Mouse (Mus musculus) layer of hippocampus, postnatal 25 days (tissue): ENCODE results near the gene Dusp1. TPM values are rescaled to one million over a fixed set of nuclear protein-coding genes. Genes with fewer than 3 reads are reported as not detected.

Source experiments
- DNase-seq, 2 experiments: peaks; one replicate each; pipeline ENCODE4 v3.0.0; 2022; ENCODE audit warnings: mixed read lengths in 2 of 2, low spot score in 1 of 2; ENCODE audit errors: extremely low spot score in 1 of 2
- total RNA-seq, 2 experiments: library from RNA; stranded (reverse); gene quantifications; 2 replicates each; pipeline ENCODE4 v1.2.3; 2021

The Dusp1 gene
- total RNA-seq, 2 experiments from 2014 or later: 14.7 to 18.3 TPM

DNA sequence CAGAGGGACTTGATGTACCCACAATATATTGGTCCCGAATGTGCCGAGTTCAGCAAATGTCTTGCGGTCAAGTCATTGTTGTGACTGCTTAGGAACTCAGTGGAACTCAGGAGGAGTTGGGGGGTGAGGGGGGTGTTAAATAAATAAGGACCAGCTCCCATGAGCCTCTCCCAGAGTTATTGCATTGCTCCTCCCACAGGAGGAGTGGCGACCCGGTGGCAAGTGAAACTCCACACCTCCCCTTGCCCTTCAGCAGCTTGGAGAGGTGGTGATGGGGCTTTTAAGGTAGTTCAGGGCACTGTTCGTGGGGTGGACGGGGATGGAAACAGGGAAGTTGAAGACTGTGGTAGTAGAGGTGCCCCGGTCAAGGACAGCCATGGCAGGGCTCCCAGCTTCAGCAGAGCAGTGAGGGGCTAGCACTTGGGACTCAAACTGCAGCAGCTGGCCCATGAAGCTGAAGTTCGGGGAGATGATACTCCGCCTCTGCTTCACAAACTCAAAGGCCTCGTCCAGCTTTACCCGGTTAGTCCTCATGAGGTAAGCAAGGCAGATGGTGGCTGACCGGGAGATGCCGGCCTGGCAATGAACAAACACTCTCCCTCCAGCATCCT lies 55.8 kb downstream of the Dusp1 start:
- no peak for DNase-seq

- DNase-seq: no peak
Observed at GRCm38 (mm10) chr17:26505181-26505581, 56.7 kb downstream of the Dusp1 start.

GRCm38 (mm10) chr17:26503981-26504671 lies 57.8 kb downstream of the Dusp1 start:
- peak; percentile 41 to 45 for DNase-seq

GRCm38 (mm10) chr17:26502808-26503671 lies 58.9 kb downstream of the Dusp1 start:
- DNase-seq: peak; percentile 42 to 47

DNA sequence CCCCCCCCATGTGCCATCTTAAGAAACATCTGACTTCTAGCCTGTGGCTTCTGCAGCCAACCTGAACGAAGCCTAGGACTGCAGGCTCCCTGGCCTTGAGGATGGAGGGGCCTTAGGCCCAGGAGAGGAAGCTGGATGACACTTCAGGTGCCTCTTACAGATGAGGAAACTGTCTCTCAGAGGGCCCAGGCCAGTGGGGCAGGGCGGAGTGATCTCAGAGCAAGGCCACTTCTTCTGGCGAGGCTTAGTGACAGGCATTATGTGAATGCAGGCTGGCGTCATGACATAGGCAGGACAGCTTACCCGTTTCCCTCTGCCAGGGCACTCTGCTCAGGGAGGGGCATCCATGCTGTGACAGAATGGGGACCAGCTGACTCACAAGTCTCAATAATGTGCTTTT lies 60.1 kb downstream of the Dusp1 start:
- DNase-seq: no peak

DNA sequence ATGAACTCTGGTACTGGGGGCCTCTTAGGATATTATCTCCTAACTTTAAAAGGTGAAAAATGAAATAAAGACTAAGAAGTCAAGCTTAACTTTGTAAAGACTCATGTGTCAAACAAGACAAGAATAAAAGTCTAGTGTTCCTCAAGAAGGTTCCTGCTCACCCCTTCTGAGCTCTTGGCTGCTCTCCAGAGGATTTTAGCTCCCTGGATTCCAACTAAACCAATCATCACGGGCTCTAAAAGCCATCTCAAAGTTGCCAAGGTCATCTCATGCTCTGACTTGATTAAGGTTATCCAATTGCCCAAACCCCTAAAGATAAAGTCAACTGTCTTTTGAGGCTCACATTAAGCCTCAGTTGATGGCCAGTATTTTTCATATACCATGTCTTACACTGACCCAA lies 63.3 kb downstream of the Dusp1 start:
- DNase-seq: no peak

DNA sequence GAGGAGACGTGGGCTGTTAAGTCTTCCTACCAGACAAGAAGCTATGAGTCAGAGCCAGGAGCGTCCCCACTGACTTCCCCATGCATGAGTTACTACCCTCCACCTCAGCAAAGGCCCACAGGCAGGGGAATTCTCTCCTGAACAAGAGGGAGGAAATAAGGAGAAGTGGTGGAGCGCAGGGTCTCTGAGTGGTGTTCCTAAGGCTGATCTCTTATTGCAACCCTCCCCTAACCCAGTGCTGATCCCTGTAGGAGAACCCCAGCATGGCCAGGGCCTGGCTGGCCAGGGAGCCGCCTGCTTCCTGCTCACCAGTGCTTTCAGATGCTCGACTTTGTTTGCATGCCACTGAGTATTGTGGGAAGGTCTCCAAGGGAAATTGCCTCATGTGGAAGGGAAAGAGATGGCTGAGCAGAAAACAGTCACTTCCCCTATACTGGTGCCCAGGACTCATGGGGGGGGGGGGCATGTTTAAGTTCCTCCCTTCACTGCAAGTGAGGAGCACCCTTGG lies 64.5 kb downstream of the Dusp1 start:
- DNase-seq: no peak

DNA sequence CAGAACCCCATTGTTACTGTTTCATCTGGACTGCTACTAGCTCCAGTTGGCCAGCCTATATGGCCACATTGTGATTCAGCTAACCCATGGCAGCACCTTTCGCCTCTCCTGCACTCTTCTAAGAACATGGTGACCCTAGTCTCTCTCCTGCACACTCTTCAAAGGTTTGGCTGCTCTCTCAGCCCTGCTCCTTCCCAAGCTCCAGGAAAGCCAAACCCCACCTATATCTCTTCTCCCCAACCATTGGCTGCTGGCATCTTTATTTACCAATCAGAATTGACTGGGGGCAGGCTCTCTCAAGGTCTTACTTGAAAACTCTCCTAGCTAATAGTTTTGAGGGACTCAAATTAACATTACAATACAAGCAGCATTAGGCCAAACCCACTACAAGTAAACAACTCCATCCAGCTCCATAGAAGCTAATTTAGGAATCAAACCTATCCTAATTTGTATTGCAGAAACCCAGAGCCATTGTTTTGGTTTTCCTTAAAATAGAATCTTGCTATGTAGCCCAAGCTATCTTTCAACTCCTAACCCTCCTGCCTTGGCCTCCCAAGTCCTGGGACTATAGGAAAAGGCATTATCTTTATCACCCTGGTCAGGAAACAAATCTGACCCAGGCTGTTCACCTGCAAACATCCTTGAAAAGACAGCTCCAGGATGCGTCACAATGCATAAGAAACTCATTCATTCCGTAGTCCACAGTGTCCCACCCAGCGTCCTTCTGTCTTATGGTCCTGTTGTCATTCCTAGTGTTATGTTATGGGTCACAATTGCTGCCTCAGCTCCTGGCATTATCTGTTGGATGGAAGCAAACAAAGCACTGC lies 67.1 kb downstream of the Dusp1 start:
- no peak for DNase-seq

DNA sequence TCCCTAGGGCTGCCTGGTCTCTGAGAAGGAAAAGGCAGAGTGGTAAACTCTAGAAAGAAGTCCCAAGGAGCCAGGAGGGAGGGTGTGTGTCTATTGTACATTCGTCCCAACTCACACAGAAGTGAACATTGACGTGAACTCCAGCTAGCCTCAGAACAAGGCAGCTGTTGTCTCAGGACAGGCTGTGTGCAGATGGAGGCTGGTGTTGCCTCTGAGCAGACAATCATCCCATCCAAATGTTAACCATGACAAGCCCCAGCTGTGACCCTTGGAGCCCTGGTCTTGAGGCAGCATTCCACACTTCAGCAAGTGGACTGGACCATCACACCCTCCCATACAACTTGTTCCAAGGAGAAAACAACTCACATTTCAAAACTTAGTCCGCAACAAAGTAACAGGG lies 69.7 kb downstream of the Dusp1 start:
- DNase-seq: no peak

DNA sequence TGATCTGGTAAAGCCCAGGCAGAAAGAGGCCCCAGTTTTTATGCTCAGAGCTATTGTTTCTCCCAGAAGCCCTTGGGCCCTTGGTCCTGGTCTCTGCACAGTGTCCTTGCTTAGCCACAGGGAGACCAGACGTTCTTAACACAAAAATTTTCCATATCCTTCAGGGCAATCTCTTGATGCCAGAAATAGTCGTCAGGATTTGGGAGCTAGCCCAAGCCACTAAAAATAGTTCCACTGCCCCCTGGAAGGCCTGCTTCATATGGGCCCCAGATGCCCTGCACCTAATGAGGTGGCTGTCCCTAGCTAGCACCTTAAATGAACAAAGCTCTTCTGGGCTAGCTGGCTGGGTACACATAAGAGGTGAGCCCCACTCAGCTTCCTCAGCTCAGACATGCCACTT lies 71.0 kb downstream of the Dusp1 start:
- no peak for DNase-seq

- DNase-seq: no peak
Observed at GRCm38 (mm10) chr17:26490072-26490471, 71.9 kb downstream of the Dusp1 start.

GRCm38 (mm10) chr17:26488711-26489403 lies 73.1 kb downstream of the Dusp1 start:
- no peak for DNase-seq

DNA sequence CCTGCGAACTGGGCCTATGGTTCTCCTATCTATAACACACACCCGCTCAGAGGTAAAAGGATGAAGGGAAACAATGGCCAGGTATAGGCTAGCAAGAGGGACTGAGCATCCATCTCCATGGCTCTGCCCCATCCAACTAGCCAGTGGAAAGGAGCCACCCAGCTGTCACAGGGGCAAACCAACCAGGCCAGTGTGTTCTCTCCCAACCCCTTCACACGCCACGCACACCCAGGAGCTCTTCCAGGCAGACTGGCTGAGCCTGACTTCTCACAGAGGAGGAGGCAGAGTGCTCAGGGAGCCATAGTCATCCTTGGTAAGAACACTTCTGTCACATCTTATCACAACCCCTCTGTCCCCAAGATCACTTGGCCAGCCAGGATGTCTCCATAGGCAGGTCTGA lies 74.0 kb downstream of the Dusp1 start:
- DNase-seq: no peak

- DNase-seq: no peak
Observed at GRCm38 (mm10) chr17:26487266-26487665, 74.7 kb downstream of the Dusp1 start.

- DNase-seq: no peak
Observed at GRCm38 (mm10) chr17:26484626-26485421, 77.1 kb downstream of the Dusp1 start.

DNA sequence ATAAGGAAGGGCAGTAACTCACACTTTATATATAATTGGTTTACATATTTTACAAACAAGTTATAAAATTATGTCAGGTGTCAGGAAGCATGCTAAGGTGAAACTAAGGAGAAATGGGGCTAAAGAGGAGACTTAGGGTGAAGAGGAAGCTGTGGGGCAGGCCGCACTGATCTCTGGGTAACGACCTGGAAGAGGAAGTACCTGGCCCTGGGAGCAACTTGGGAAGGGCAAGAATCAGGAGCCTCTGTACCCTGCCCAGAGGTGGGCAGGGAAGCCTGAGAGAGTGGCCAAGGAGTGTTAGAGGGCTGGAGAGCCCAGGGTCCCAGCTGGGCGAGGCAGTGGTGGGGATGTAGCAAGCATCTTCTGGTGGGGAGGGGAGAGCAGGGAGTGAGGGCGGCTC lies 81.0 kb downstream of the Dusp1 start:
- no peak for DNase-seq

- DNase-seq: no peak
Observed at GRCm38 (mm10) chr17:26479619-26480018, 82.3 kb downstream of the Dusp1 start.

DNA sequence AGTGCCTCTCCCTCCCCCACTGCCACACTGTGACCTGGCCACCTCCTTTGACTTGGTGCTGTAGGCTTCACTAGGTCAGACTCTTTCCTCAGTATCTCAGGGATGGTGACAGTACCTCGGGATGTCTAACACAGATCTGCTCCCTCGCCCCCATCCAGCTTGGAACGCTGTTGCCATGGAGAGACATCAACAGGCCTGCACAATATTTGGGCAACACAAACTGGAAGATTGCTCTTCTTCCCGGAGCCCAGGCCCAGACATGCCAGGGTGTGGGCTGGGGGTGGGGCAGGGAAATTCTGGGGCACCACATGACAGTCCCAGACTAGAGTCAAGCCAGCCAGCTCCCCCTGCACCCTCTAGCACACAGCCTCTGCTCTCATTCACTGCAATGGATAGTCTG lies 83.3 kb downstream of the Dusp1 start:
- DNase-seq: no peak

DNA sequence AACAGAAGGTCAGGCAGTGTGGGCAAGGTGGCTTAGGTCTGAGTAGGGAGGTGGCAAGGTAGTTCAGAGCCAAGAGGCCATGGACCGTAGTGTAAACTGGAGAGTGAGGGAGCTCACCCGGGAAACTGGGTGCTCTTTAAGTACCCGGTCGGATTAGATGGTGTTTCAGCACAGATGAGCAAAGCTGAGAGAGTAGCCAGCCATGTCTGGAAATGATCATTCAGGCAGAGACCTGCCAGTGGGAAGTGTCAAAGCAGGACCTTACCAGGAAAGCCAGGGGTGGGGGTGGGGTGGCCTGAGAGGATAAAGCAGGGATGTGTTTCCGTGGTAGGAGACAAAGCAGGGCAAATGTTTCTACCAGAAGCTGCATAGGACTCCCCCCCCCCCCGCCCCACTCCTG lies 85.1 kb downstream of the Dusp1 start:
- no peak for DNase-seq
